Mouse (Mus musculus) testis, postnatal 14 days (tissue): Measurements from ENCODE around the gene Olfr166.
"Not testable (repeated sequence)": the region's sequence is repeated elsewhere in the genome, so short reads cannot be mapped to it uniquely, and the experiment has no call there.

Source experiments
- DNase-seq: peaks from one replicate; pipeline ENCODE4 v3.0.0; 2021; ENCODE audit warnings: low spot score

The Olfr166 gene

GRCm38 (mm10) chr16:19483394-19483793 is at the start of gene Olfr166:
Gene Olfr166 (plus strand): TSS chr16:19483694.
- DNase-seq, result no peak

GRCm38 (mm10) chr16:19458741-19459140 is 24.8 kb upstream of the Olfr166 start:
- not testable (repeated sequence) for DNase-seq

- no peak for DNase-seq
Measured at GRCm38 (mm10) chr16:19464365-19464764, 19.1 kb upstream of the Olfr166 start.

GRCm38 (mm10) chr16:19522166-19522565 is 38.7 kb downstream of the Olfr166 start, which contains the start of gene Olfr167:
Gene Olfr167 (minus strand): TSS chr16:19522266.
- DNase-seq, result no peak

- no peak for DNase-seq
Measured at GRCm38 (mm10) chr16:19535455-19535854, 52.0 kb downstream of the Olfr166 start, which contains the start of gene Olfr168. Gene Olfr168 (minus strand): TSS chr16:19535555.
